Mouse (Mus musculus): ENCODE measurements around the gene Kbtbd3.

Kbtbd3 gene

GRCm38 (mm10) chr9:4309351-4310085, at the start of gene Kbtbd3, which contains the start of gene Aasdhppt:
TSS of gene Kbtbd3 (plus strand) at chr9:4309833.
TSS of gene Aasdhppt (minus strand) at chr9:4309471.
- peak; percentile 99 for DNase-seq (ENCODE audit: low read depth)

- no peak for DNase-seq (ENCODE audit: low read depth)
These were observed 49.5 kb upstream of the Kbtbd3 start for GRCm38 (mm10) chr9:4259841-4260745.

GRCm38 (mm10) chr9:4260746-4261090, 48.9 kb upstream of the Kbtbd3 start:
- DNase-seq (ENCODE audit: low read depth): no peak

- DNase-seq (ENCODE audit: low read depth): no peak
These were observed 42.8 kb upstream of the Kbtbd3 start for GRCm38 (mm10) chr9:4266881-4267280.

DNA sequence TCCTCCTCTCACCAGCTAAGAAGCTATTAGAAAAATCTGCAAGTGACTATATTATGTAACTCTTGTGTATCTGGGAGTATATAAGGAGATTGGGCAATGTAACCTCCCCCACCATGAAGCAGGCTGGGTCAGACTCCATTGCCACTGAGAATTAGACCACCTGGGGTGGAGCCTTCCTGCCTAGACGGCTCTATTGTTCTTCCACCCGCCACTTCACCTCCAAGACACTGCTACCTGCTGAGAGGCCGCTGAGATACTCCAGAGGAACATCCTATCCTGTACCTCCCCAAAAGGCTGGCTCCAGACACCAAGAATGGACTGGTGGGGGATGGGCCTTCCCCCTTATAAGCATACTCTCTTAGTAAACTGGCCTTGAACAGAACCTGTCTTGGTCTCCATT, 25.8 kb upstream of the Kbtbd3 start:
- DNase-seq (ENCODE audit: low read depth): no peak

- no peak for DNase-seq (ENCODE audit: low read depth)
These were observed 9.2 kb upstream of the Kbtbd3 start for GRCm38 (mm10) chr9:4300466-4300865.

DNA sequence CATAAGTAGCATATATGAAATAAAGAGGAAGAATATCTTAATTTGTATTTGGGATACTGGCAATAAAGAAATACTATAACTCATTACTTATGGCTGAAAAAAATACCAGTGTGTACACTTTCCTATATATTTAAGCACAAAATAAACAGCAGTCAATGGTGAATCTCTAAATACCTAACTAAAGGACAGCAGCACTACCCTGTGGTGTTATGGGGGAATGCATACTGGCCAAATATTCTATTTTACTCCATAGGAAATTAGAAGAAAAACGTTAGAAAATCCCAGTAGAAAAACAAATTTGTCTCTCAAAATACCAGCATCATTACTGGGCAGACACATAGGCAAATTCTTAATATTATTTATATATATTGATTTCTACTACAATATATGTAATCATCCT, 4.8 kb upstream of the Kbtbd3 start:
- DNase-seq (ENCODE audit: low read depth): no peak

DNA sequence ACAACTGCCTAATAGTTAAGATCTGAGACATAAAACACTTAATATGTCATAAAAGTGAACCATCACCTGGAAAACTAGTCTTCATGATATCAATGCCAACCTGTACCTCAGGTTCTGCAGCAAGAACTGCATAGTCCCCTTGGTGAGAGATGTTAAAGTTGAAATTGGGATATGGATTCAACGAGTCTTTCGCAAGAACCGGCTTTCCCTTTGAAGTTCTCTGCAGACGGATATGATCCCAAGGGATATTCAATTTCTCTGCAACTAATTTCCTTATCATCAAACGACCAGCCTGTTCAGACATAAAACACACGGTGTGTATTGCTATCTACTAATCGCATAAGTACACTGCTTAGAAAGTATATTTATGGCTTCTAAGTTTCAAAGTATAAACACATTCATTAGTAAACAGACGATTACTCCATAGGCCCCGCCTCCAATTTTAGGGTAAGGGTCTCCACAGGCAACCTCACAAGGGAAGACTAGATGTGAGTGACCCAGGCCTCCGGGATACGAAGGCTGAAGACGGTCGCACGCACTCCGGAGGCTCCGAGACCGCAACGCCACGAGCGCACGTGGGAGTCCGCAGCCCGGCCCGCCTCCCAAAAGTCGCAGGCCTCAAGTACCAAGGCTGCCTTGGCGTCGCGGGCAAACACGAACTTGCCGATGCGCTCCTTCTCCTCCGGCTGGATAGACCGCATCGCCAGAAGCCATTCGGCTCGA, 844 bp upstream of the Kbtbd3 start:
- peak; percentile 36 for DNase-seq (ENCODE audit: low read depth)

DNA sequence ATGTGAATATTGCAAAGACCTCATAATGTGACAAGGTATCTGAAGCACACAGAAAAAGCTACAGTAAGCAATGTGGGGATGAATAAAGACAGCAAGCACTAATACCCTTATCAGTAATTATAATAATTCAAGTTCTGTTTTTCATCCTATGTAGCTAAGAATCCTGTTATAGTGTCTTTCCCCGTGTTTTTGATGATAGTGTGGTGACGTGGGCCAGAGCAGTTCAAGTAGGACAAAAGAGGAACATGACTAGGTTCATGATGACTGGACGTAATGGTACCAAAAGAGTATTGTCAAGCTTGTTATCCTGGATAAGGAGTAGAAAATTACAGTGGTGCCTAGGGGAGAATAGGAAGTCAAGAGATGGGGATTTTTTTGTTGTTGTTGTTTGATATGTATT, 1.1 kb downstream of the Kbtbd3 start:
- DNase-seq (ENCODE audit: low read depth): no peak

GRCm38 (mm10) chr9:4311162-4311561, 1.5 kb downstream of the Kbtbd3 start:
- DNase-seq (ENCODE audit: low read depth): no peak

DNA sequence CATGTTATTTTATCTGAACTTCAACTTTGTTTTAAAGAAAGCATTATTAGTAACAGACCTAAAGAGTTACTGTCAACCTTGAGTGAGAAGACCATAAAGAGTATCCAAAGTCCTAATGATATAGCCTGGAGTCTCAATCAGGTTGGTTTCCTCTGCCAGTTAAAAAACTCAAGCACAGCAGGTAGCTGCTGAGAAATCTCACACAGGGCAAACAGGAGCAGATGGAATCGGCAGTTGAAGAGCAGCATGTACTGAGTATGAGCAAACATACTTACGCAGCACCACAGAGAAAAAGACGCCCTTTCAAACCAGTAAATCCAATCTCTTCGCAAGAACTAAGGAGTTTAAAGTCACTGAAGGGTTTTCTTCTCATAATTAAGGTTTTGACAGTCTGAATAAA, 4.3 kb downstream of the Kbtbd3 start:
- no peak for DNase-seq (ENCODE audit: low read depth)

- no peak for DNase-seq (ENCODE audit: low read depth)
These were observed 6.1 kb downstream of the Kbtbd3 start for GRCm38 (mm10) chr9:4315746-4316145.

DNA sequence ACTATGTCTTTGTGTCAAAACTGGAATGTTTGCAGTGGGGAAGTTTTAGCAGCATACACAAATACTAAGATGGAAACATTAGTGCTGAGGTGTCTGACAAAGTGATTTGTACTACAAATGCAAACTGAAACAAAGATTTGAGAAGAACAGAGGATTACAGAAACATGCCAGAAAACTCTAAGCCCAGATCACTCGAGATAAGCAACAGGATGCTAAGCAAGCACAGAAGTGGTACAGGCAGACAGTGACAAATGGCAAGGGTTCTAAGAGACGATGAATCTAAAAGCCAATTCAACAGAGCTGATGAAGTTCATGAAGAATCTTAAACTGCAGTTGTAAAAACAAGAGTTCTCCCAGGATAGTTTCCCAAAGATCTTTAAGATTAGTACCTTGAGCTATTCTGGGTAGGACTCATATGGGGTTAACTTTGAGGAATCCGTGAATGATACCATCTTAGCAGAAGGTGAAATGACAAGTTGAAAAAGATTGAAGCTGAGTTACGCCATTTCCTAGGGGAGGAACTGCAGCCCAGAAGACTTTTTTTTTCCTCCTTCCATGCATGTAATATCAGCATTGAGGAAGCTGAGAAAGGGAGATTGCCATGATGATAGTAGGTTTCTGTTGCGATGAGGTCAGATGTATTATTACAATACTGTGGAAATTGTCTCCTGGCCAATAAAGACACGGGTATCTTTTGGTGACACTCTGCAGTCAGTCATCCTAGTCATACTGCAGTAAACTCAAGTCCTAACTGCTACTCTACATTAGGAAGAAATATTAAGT, 9.5 kb downstream of the Kbtbd3 start:
- no peak for DNase-seq (ENCODE audit: low read depth)

- DNase-seq (ENCODE audit: low read depth): no peak
These were observed 43.5 kb downstream of the Kbtbd3 start for GRCm38 (mm10) chr9:4353163-4353562.

- peak; percentile 94 for DNase-seq (ENCODE audit: low read depth)
These were observed 66.4 kb downstream of the Kbtbd3 start, which contains the start of gene Msantd4 for GRCm38 (mm10) chr9:4375828-4376639. TSS of gene Msantd4 (plus strand) at chr9:4376562.

- no peak for DNase-seq (ENCODE audit: low read depth)
These were observed 67.0 kb downstream of the Kbtbd3 start for GRCm38 (mm10) chr9:4376640-4377120.
